Mouse (Mus musculus): ENCODE measurements around the gene Atp1b3. TPM values are rescaled to one million over a fixed set of nuclear protein-coding genes. Genes with fewer than 3 reads are reported as not detected.
"Not testable (repeated sequence)": the region's sequence is repeated elsewhere in the genome, so short reads cannot be mapped to it uniquely, and the experiment has no call there.

Atp1b3 gene
- 100 to 1,000 TPM; 161 TPM for total RNA-seq (2021)
- long read RNA-seq, experiment 1, transcript Atp1b3-201 (7 exons, 1,994 nt) = major isoform, 72 of 112 reads
- long read RNA-seq, experiment 1, partial matches to known transcripts = 0 of 112 reads
- long read RNA-seq, experiment 1, other reads (novel, unspliced or antisense) = 40 of 112 reads
- long read RNA-seq, experiment 2, transcript Atp1b3-201 (7 exons, 1,994 nt) = major isoform, 143 of 193 reads
- long read RNA-seq, experiment 2, partial matches to known transcripts = 3 of 193 reads
- long read RNA-seq, experiment 2, other reads (novel, unspliced or antisense) = 47 of 193 reads

DNA sequence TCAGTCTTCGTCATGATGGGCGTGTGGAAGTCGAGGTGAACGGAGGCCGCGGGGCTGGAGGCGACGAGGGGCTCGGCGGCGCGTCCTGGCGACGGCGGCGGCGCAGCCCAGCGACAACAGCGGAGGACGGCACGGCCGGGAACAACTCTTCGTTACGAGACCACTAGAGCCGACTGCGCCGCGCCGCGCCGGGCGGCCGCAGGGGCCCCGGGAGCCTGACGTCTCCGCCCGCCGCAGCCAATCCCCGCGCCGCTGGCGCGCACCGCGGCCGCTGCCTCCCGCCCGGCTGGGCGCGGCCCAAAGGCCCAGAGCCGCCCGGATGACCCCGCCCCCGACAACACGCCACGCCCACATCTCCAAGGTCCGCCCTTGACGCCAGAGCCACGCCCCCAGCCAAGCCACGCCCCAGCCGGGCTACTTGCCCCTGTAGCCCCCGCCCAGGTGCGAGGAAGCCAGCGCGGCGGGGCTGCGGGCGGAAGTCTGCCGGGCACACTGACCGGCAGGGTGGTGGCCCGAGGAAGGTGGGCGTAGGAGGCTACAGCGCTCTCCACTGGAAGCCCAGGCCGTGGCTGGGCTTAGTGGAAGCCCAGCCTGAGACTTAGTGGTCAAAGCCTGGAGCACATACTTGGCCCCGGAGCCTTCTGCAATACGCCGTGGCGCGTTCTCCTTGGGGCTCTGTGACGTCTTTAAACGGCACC, at the start of gene Atp1b3:
Gene Atp1b3 (minus strand): TSS at position 302 of the 698 bp plus-strand sequence.
- peak; percentile 99 to 100 for DNase-seq (ENCODE audit: low spot score in 2 of 2)

GRCm38 (mm10) chr9:96412821-96413405, 48.7 kb upstream of the Atp1b3 start:
- DNase-seq (ENCODE audit: low spot score in 2 of 2) = no peak

- DNase-seq (ENCODE audit: low spot score in 2 of 2) = no peak
Measured at GRCm38 (mm10) chr9:96404312-96404711, 40.1 kb upstream of the Atp1b3 start.

- DNase-seq (ENCODE audit: low spot score in 2 of 2) = not testable (repeated sequence)
Measured at GRCm38 (mm10) chr9:96399916-96400315, 35.7 kb upstream of the Atp1b3 start.

GRCm38 (mm10) chr9:96399425-96399878, 35.2 kb upstream of the Atp1b3 start:
- no peak for DNase-seq (ENCODE audit: low spot score in 2 of 2)

- DNase-seq (ENCODE audit: low spot score in 2 of 2) = no peak
Measured at GRCm38 (mm10) chr9:96398614-96399013, 34.4 kb upstream of the Atp1b3 start.

DNA sequence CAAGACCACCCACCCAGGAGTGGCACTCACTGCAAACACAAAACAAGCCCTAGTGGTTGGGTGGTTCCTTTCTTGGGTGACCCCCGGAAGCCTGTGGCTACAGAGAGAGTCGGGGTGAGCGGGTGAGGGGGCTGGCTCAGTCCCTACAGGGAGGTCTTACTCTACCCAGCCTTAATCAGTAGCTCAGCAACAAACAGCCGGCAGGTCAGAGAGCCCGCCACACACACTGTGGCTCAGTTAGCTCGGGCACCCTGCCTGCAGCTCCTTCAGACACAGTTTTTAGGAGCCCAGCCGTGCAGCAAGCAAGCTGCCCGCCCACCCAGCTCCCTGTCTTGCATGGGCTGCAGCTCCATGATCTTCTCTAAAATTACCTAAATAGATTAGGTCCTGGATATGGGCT, 33.9 kb upstream of the Atp1b3 start:
- no peak for DNase-seq (ENCODE audit: low spot score in 2 of 2)

- no peak for DNase-seq (ENCODE audit: low spot score in 2 of 2)
Measured at GRCm38 (mm10) chr9:96394910-96395690, 30.9 kb upstream of the Atp1b3 start.

DNA sequence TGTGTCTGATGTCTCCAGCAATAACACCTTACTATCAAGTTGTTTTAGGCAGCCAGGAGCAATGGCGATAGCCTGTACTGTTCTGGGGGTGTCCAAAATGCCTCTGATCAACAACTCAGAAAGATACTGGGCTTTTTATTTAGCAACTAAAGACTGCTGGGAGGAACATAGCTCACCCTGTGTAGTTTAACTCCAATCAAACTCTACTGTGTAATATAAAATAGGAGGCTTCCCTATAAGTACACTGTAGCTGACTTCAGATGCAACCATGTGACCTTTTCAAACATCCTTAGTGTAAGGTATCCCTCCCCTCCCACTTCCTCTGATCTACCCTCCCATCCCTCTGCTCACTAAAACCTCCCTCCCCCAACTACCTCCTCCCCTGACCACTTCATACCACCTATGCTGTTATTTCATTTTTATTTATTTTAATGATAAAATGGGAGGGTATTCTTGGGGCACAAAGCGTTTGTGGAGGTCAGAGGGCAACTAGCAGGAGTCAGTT, 29.5 kb upstream of the Atp1b3 start:
- no peak for DNase-seq (ENCODE audit: low spot score in 2 of 2)

GRCm38 (mm10) chr9:96393112-96393511, 28.9 kb upstream of the Atp1b3 start:
- DNase-seq (ENCODE audit: low spot score in 2 of 2) = no peak

GRCm38 (mm10) chr9:96391921-96392320, 27.7 kb upstream of the Atp1b3 start:
- DNase-seq (ENCODE audit: low spot score in 2 of 2) = no peak

GRCm38 (mm10) chr9:96383714-96384487, 19.7 kb upstream of the Atp1b3 start:
- no peak for DNase-seq (ENCODE audit: low spot score in 2 of 2)

DNA sequence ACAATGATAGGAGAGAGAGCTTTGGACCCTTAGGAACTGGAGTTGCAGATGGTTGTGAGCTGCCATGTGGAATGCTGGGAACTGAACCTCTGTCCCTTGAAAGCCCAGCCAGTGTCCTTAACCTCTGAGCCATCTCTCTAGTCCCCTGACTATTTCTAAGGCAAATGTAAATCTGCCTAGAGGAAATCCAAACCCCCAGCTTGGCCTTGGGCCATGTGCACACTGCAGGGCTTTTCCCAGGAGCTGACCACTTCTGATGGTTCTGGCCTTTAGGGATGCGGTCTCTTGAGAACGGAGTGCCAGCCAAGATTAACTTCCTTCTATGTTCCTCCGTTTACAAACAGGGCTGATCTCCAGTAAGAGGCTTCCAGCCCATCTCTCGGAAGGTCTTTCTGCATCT, 18.5 kb upstream of the Atp1b3 start:
- DNase-seq (ENCODE audit: low spot score in 2 of 2) = no peak

- no peak for DNase-seq (ENCODE audit: low spot score in 2 of 2)
Measured at GRCm38 (mm10) chr9:96381393-96381792, 17.2 kb upstream of the Atp1b3 start.

GRCm38 (mm10) chr9:96379551-96379950, 15.3 kb upstream of the Atp1b3 start:
- no peak for DNase-seq (ENCODE audit: low spot score in 2 of 2)

GRCm38 (mm10) chr9:96378747-96379146, 14.5 kb upstream of the Atp1b3 start:
- no peak for DNase-seq (ENCODE audit: low spot score in 2 of 2)

DNA sequence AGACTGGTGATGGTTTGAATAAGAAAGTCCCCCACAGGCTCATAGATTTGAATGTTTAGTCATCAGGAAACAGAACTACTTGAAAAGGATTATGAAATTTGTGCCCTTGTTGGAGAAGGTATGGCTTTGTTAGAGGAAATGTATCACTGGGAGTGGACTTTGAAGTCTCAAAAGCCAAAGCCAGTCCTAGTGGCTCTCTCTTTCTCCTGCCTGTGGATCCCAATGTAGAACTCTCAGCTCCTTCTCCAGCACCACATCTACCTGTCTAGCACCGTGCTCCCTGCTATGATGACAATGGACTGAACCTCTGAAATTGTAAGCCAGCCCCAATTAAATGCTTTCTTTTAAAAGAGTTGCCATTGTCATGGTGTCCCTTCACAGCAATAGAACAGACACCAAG, 12.9 kb upstream of the Atp1b3 start:
- DNase-seq (ENCODE audit: low spot score in 2 of 2) = no peak

DNA sequence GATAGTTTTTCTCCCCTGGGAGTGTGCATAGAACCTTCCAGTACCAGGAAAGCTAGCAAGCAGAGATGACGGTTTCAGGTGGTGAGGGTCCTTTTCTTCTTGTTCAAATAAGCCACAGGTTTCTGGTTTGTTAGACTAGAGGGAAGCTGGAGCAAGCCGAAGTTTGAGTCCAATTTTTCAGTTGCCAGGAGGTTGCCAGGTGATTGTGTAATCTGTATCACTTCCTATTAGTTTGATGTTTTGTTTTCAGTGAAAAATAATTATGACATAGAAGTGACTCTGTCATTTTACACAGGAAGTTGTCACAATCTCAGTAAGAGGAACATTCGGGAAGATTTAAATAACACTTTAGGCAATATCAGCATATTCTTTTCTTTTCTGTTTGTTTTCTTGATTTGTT, 11.6 kb upstream of the Atp1b3 start:
- DNase-seq (ENCODE audit: low spot score in 2 of 2) = no peak

DNA sequence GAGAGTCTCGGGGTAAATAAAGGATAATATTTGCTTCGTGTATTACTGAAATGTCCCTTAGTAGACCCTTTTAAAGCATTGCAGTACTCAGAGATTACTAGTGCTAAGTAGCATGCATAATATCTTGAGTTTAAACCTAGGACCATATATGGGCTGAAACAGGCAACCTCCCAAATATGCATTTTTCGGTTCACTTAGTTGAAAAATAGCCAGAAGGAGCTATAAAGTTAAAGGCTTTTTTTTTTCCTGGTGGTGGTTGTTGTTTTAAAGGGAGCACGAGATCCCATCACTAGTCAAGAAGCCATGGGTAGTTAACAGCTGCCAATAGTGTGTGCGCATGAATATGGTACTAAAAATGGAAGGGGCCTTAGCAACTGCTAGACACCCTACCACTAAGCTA, 6.8 kb upstream of the Atp1b3 start:
- no peak for DNase-seq (ENCODE audit: low spot score in 2 of 2)

- no peak for DNase-seq (ENCODE audit: low spot score in 2 of 2)
Measured at GRCm38 (mm10) chr9:96369654-96370384, 5.6 kb upstream of the Atp1b3 start.
